Mouse (Mus musculus) ovary, adult 10 weeks (tissue): Measurements from ENCODE around the gene Slc34a2. TPM values are rescaled to one million over a fixed set of nuclear protein-coding genes. Genes with fewer than 3 reads are reported as not detected.

Experiments used
- polyA plus RNA-seq: library from polyadenylated mRNA; stranded (reverse); fragments of 350-450 nt; fragmentation: Illumina TruSeq; extraction: RNeasy Lipid Tissue Mini Kit (QIAGEN cat#74804); gene quantifications from one replicate; pipeline ENCODE4 v1.2.3, GENCODE M21; 2014

Gene Slc34a2
- 4.9 TPM for polyA plus RNA-seq

GRCm38 (mm10) chr5:53037781-53038180 is at the start of gene Slc34a2:
Slc34a2 (plus strand) TSS chr5:53038081.

Other genes with a start within 250 kb of the Slc34a2 start
- gene Anapc4, start 204.1 kb upstream of the Slc34a2 start, polyA plus RNA-seq: 201 TPM
- gene Sel1l3, start 175.8 kb downstream of the Slc34a2 start, polyA plus RNA-seq: 21.2 TPM
- 7.2 TPM for gene Smim20, start 229.0 kb downstream of the Slc34a2 start, polyA plus RNA-seq